Mouse (Mus musculus): ENCODE results near the gene Top2a. TPM values are rescaled to one million over a fixed set of nuclear protein-coding genes. Genes with fewer than 3 reads are reported as not detected.

The Top2a gene
- polyA plus RNA-seq, 1 experiment from 2014 or later, result 55.7 TPM

DNA sequence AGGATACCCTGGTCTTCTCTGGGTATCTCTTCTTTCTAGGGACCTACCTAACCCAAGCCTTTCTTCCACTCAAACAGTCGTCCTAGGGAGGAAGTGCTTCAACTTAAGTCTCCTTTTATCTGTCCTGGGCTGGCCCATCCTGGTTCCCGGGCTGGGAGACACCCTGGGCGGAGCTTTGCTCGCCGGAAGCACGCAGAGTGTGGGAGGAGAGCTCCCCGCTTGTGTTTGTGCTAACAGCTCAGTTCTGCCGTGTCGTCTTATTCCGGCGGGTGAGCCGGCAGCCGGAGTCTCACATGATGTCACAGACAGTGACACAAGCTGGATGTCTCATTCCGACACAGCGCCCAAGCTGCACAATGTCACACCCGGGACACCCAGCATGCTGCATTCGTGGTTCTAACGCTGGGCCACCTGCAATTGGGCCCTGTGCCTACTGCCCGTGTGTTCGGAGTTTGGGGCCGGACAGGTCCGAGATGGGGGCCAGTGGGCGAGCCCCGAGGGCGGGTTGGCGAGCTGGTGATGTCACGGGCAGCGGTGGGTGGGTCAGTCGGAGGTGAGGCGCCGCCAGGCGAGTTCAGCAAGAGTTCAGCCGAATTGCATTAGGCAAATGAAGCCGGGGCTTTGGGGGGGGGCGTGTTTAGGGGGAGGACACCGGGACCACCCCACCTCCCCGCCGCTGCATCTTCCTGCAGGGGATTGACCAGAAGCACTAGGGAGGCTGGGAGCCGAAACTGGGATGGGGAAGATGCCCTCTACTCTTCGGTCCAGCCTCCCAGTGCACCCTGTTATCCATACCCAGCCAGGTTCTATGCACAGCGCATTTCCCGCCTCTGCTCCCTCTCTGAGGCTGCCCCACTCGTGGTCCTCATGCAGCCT lies 64.3 kb downstream of the Top2a start:
- no peaks in the 10 kb centered on the region for H3K27me3 ChIP-seq
- no peaks in the 10 kb centered on the region for H3K36me3 ChIP-seq
- H3K4me3 ChIP-seq, result peak overlapping the region; percentile 64
- under 1% methylated on average over 42 of the region's 43 CpGs for WGBS
- peak overlapping the region; percentile 99 for H3K4me2 ChIP-seq
- H3K4me1 ChIP-seq (replicated peaks), result peaks cover 75% of the 10 kb centered on the region
- peak; percentile 37 for ATAC-seq (ENCODE audit: low FRiP score)
- peak overlapping the region; percentile 95 for H3K27ac ChIP-seq
- H3K9ac ChIP-seq, result peak overlapping the region; percentile 85
- H3K9me3 ChIP-seq, result no peaks in the 10 kb centered on the region

- 76% methylated on average over 10 of the region's 10 CpGs for WGBS
- no peak overlapping the region for H3K27ac ChIP-seq
- no peak for ATAC-seq (ENCODE audit: low FRiP score)
Observed at GRCm38 (mm10) chr11:98956340-98956739, 67.6 kb downstream of the Top2a start.

DNA sequence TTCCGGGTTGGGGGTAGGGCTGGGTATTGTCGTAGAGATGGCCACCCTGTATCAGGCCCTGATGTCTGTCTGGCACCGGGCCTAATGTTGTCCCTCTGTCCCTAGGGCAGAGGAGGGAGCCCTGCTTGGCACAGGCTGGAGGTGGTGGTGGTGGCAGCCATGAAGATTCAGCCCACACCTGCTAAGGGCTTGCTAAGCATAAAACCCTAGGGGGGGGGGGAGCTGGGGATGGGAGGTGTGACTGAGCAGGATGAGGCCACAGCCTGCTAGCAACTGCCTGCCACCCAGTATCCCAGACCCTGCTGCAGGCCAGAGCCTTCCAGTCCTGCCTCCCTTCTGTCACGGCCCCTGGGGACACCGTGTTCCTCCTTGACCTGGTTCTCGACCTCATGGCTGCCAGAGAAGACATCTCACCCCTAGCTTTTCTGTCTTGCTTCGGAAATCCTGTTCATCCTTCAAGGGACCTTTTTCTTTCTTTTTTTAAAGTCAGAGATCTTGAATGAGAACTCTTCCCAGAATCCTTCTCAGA lies 68.2 kb downstream of the Top2a start:
- peak overlapping the region; percentile 82 for H3K27ac ChIP-seq
- 47% methylated on average over 5 of the region's 7 CpGs for WGBS

More at GRCm38 (mm10) chr11:98956340-98956739, 67.6 kb downstream of the Top2a start:
- Histone ChIP-seq H3K9me3 (no peaks in the 10 kb centered on the region), H3K4me1 (replicated peaks) (peaks cover 67% of the 10 kb centered on the region), H3K36me3 (peaks cover 4% of the 10 kb centered on the region; the same call in 1 of the 2 replicates), H3K9ac (no peak overlapping the region), H3K4me2 (no peak overlapping the region), H3K4me3 (no peak overlapping the region), H3K27me3 (no peaks in the 10 kb centered on the region)

GRCm38 (mm10) chr11:98954801-98955706 lies 68.9 kb downstream of the Top2a start:
- Histone ChIP-seq H3K27me3 (no peaks in the 10 kb centered on the region), H3K36me3 (peaks cover 15% of the 10 kb centered on the region), H3K4me3 (no peak overlapping the region), H3K9ac (peak overlapping the region; percentile 55), H3K27ac (peak overlapping the region; percentile 82), H3K4me2 (peak overlapping the region; percentile 33), H3K9me3 (no peaks in the 10 kb centered on the region), H3K4me1 (replicated peaks) (peaks cover 68% of the 10 kb centered on the region)
- 0 out of 2 replicates have a peak, but pooled peaks have one; percentile 10 for ATAC-seq (ENCODE audit: low FRiP score)
- 23% methylated on average over 15 of the region's 17 CpGs for WGBS

More for the DNA sequence above, 68.2 kb downstream of the Top2a start:
- no peak overlapping the region for H3K4me2 ChIP-seq
- no peaks in the 10 kb centered on the region for H3K9me3 ChIP-seq
- H3K27me3 ChIP-seq, result no peaks in the 10 kb centered on the region
- peaks cover 8% of the 10 kb centered on the region; the same call in 1 of the 2 replicates for H3K36me3 ChIP-seq
- peaks cover 66% of the 10 kb centered on the region for H3K4me1 ChIP-seq (replicated peaks)
- no peak overlapping the region; the same call in 1 of the 2 replicates for H3K9ac ChIP-seq
- ATAC-seq (ENCODE audit: low FRiP score), result no peak
- no peak overlapping the region for H3K4me3 ChIP-seq

DNA sequence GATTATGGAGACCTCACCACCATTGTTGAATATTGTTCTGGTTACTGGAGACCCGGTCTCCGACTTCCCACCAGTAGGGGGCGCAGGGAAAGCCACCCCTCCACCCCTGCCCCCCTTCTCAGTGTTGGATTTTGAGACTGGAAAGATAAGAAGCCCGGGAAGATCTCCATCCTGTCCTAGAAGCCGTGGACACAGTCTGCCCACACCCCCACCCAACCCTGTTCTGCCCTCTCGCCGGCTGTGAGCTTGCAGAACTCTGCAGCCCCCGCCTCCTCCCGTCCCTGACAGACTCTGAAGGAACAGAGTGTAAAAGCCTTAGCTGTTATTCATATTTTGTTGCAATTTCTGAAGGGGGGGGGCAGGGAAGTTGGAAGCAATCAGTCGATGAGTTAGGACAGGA lies 69.6 kb downstream of the Top2a start:
- Histone ChIP-seq H3K4me3 (no peak overlapping the region), H3K4me2 (peak overlapping the region; percentile 33), H3K27me3 (no peaks in the 10 kb centered on the region), H3K36me3 (peaks cover 15% of the 10 kb centered on the region), H3K27ac (peak overlapping the region; percentile 82), H3K9ac (peak overlapping the region; percentile 55), H3K9me3 (no peaks in the 10 kb centered on the region), H3K4me1 (replicated peaks) (peaks cover 68% of the 10 kb centered on the region)
- peak; percentile 22 for ATAC-seq (ENCODE audit: low FRiP score)
- WGBS, result 4% methylated on average over 10 of the region's 10 CpGs

- Histone ChIP-seq H3K9ac (0 out of 2 replicates have a peak overlapping the region, but pooled peaks have one; percentile 55), H3K27me3 (no peaks in the 10 kb centered on the region), H3K36me3 (peaks cover 15% of the 10 kb centered on the region), H3K9me3 (no peaks in the 10 kb centered on the region), H3K4me3 (no peak overlapping the region), H3K4me2 (peak overlapping the region; percentile 33), H3K4me1 (replicated peaks) (peaks cover 65% of the 10 kb centered on the region), H3K27ac (peak overlapping the region; percentile 82)
- 0 out of 2 replicates have a peak, but pooled peaks have one; percentile 1 for ATAC-seq (ENCODE audit: low FRiP score)
- 28% methylated on average over 13 of the region's 13 CpGs for WGBS
Observed at GRCm38 (mm10) chr11:98953835-98954320, 70.1 kb downstream of the Top2a start.

- no peaks in the 10 kb centered on the region for H3K9me3 ChIP-seq
- H3K4me1 ChIP-seq (replicated peaks), result peaks cover 64% of the 10 kb centered on the region
- no peaks in the 10 kb centered on the region for H3K27me3 ChIP-seq
- no peak overlapping the region; the same call in 1 of the 2 replicates for H3K27ac ChIP-seq
- no peak overlapping the region for H3K4me3 ChIP-seq
- ATAC-seq (ENCODE audit: low FRiP score), result no peak
- H3K36me3 ChIP-seq, result peaks cover 15% of the 10 kb centered on the region
- no peak overlapping the region for H3K4me2 ChIP-seq
- 3% methylated on average over 2 of the region's 2 CpGs for WGBS
- no peak overlapping the region for H3K9ac ChIP-seq
Observed at GRCm38 (mm10) chr11:98953361-98953760, 70.6 kb downstream of the Top2a start.

GRCm38 (mm10) chr11:98952736-98953135 lies 71.3 kb downstream of the Top2a start:
- no peaks in the 10 kb centered on the region for H3K9me3 ChIP-seq
- peaks cover 15% of the 10 kb centered on the region for H3K36me3 ChIP-seq
- WGBS, result 66% methylated on average over 2 of the region's 2 CpGs
- H3K4me3 ChIP-seq, result no peak overlapping the region
- H3K9ac ChIP-seq, result no peak overlapping the region
- no peaks in the 10 kb centered on the region for H3K27me3 ChIP-seq
- no peak overlapping the region for H3K27ac ChIP-seq
- ATAC-seq (ENCODE audit: low FRiP score), result no peak
- H3K4me1 ChIP-seq (replicated peaks), result peaks cover 68% of the 10 kb centered on the region
- no peak overlapping the region for H3K4me2 ChIP-seq

GRCm38 (mm10) chr11:98952111-98952510 lies 71.9 kb downstream of the Top2a start:
- no peak overlapping the region for H3K27ac ChIP-seq
- H3K4me1 ChIP-seq (replicated peaks), result peaks cover 74% of the 10 kb centered on the region
- no peak overlapping the region for H3K4me3 ChIP-seq
- no peak overlapping the region for H3K9ac ChIP-seq
- peaks cover 15% of the 10 kb centered on the region for H3K36me3 ChIP-seq
- no peak for ATAC-seq (ENCODE audit: low FRiP score)
- H3K27me3 ChIP-seq, result no peaks in the 10 kb centered on the region
- H3K4me2 ChIP-seq, result no peak overlapping the region
- WGBS, result 94% methylated on average over 1 of the region's 1 CpGs
- no peaks in the 10 kb centered on the region for H3K9me3 ChIP-seq

GRCm38 (mm10) chr11:98951026-98951906 lies 72.7 kb downstream of the Top2a start:
- no peak overlapping the region for H3K4me3 ChIP-seq
- ATAC-seq (ENCODE audit: low FRiP score), result 0 out of 2 replicates have a peak, but pooled peaks have one; percentile 26
- no peak overlapping the region for H3K4me2 ChIP-seq
- no peaks in the 10 kb centered on the region for H3K9me3 ChIP-seq
- H3K36me3 ChIP-seq, result peaks cover 15% of the 10 kb centered on the region
- peak overlapping the region; percentile 81 for H3K27ac ChIP-seq
- WGBS, result 65% methylated on average over 16 of the region's 16 CpGs
- H3K27me3 ChIP-seq, result no peaks in the 10 kb centered on the region
- H3K9ac ChIP-seq, result peak overlapping the region; percentile 43
- H3K4me1 ChIP-seq (replicated peaks), result peaks cover 74% of the 10 kb centered on the region

DNA sequence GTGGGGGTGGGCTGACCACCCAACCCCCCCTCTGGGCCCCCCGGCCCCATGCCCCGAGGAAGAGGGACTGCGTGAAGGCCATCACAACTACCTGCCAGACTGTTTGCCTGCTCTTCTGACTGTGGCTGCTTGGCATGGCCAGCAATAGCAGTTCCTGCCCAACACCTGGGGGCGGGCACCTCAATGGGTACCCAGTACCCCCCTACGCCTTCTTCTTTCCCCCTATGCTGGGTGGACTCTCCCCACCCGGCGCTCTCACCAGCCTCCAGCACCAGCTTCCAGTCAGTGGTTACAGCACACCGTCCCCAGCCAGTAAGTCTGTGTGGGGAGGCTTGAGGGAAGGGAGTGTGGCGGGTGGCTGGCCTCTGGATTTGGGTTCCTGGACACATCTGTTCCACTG lies 73.5 kb downstream of the Top2a start:
- H3K27ac ChIP-seq, result 0 out of 2 replicates have a peak overlapping the region, but pooled peaks have one; percentile 40

More for the DNA sequence above, 73.5 kb downstream of the Top2a start:
- WGBS, result 84% methylated on average over 9 of the region's 9 CpGs
- Histone ChIP-seq H3K4me2 (no peak overlapping the region), H3K36me3 (peaks cover 15% of the 10 kb centered on the region), H3K27me3 (no peaks in the 10 kb centered on the region), H3K9ac (peak overlapping the region; percentile 43; the same call in 1 of the 2 replicates), H3K4me3 (no peak overlapping the region), H3K9me3 (no peaks in the 10 kb centered on the region), H3K4me1 (replicated peaks) (peaks cover 75% of the 10 kb centered on the region)
- ATAC-seq (ENCODE audit: low FRiP score), result no peak
